19 mouse cellular contexts compared by ENCODE assay signal in genomic region chr7:100364888-100365287, GRCm38 (mm10). TPM values are rescaled to one million over a fixed set of nuclear protein-coding genes. Genes with fewer than 3 reads are reported as not detected.
A peak's percentile ranks its signal among the peaks of the same experiment; 100 is the strongest.
DNase-seq lines count a peak whose midpoint lies in the region; ATAC-seq and TF ChIP-seq lines count a peak whose summit lies in the region.
"Had no signal": no experiment of that assay in that cellular context is flagged by ENCODE, and none has a peak within 500 bp of the region (broad histone marks: within the 10 kb centered on the region; RNA-seq: fewer than 3 reads in every experiment).

No protein-coding gene starts in this region.

- H3K9ac ChIP-seq in lung, embryonic 14.5 days: no peak overlapping the region
- H3K9ac ChIP-seq: hindbrain, embryonic 13.5 days; limb, embryonic 15.5 days; liver, embryonic 15.5 days; midbrain, embryonic 15.5 days; neural tube, embryonic 15.5 days had no signal

- 29% methylated on average over 6 of the region's 6 CpGs for WGBS in lung, embryonic 14.5 days

- 0 out of 2 replicates have a peak, but pooled peaks cover 5% of the 10 kb centered on the region for H3K36me3 ChIP-seq in lung, embryonic 14.5 days (ENCODE audit: insufficient read depth)
- H3K36me3 ChIP-seq: limb, embryonic 15.5 days; liver, embryonic 15.5 days; midbrain, embryonic 15.5 days; neural tube, embryonic 15.5 days had no signal

- H3K4me3 ChIP-seq in gastrocnemius, adult 2 months: no peak overlapping the region
- no peak overlapping the region for H3K4me3 ChIP-seq in lung, embryonic 14.5 days (ENCODE audit: low read depth, low read length)
- H3K4me3 ChIP-seq: heart, adult 2 months; hindbrain, embryonic 13.5 days; limb, embryonic 15.5 days; liver, embryonic 15.5 days; midbrain, embryonic 15.5 days; neural tube, embryonic 15.5 days had no signal

- H3K9me3 ChIP-seq in lung, embryonic 14.5 days (ENCODE audit: low read depth, low read length): no peaks in the 10 kb centered on the region
- H3K9me3 ChIP-seq: hindbrain, embryonic 13.5 days; limb, embryonic 15.5 days; liver, embryonic 15.5 days; midbrain, embryonic 15.5 days; neural tube, embryonic 15.5 days had no signal

- intact Hi-C loops in gastrocnemius, adult 2 months (cut with DNase I): no loop called here

- ATAC-seq in lung, embryonic 14.5 days (ENCODE audit: insufficient read depth): no peak
- peak; percentile 88 for ATAC-seq in common myeloid progenitor, adult 5-6 weeks (replicated peaks; ENCODE audit: low read depth, poor library complexity, severe bottlenecking)
- ATAC-seq in hematopoietic stem cell, adult 5-6 weeks (replicated peaks in 1 of 2; ENCODE audit: insufficient read depth in 1 of 2, low FRiP score in 2 of 2, low TSS enrichment in 1 of 2, low read depth in 1 of 2, poor library complexity in 2 of 2, severe bottlenecking in 2 of 2): peak; percentile 81 to 86
- ATAC-seq: midbrain, embryonic 15.5 days had no signal

- no peak overlapping the region for H3K4me2 ChIP-seq in lung, embryonic 14.5 days
- H3K4me2 ChIP-seq: hindbrain, embryonic 13.5 days; limb, embryonic 15.5 days; liver, embryonic 15.5 days; midbrain, embryonic 15.5 days; neural tube, embryonic 15.5 days had no signal

- peak overlapping the region; percentile 13; the same call in 1 of the 2 replicates for H3K27ac ChIP-seq in gastrocnemius, adult 2 months
- H3K27ac ChIP-seq in lung, embryonic 14.5 days (ENCODE audit: low read depth): no peak overlapping the region
- H3K27ac ChIP-seq: heart, adult 2 months; hindbrain, embryonic 13.5 days; limb, embryonic 15.5 days; liver, embryonic 15.5 days; midbrain, embryonic 15.5 days; neural tube, embryonic 15.5 days had no signal

- no peak for TF ChIP-seq CTCF in gastrocnemius, adult 2 months (IDR thresholded peaks at IDR 0.05)
- TF ChIP-seq CTCF in lung, embryonic 14.5 days (IDR thresholded peaks at IDR 0.05; ENCODE audit: low read depth): no peak

- H3K4me1 ChIP-seq in lung, embryonic 14.5 days (ENCODE audit: insufficient read depth): no peaks in the 10 kb centered on the region

- DNase-seq in gastrocnemius, adult 2 months: no peak
- no peak for DNase-seq in gastrocnemius, postnatal 10 days
- DNase-seq in lung, embryonic 14.5 days: peak; percentile 19
- no peak for DNase-seq in lung, postnatal 25 days (ENCODE audit: low spot score)
- no peak for DNase-seq in adrenal gland, adult 8-10 months
- no peak for DNase-seq in ovary, postnatal 36 days (ENCODE audit: low spot score)
- DNase-seq: cerebellum, adult 8-10 months; gastrocnemius, postnatal 14 days; heart, adult 2 months; kidney, adult 9 months; layer of hippocampus, postnatal 36 days had no signal

- no peaks in the 10 kb centered on the region for H3K27me3 ChIP-seq in lung, embryonic 14.5 days (ENCODE audit: insufficient read depth, low read length)
- H3K27me3 ChIP-seq: CH12.LX; hindbrain, embryonic 13.5 days; limb, embryonic 15.5 days; liver, embryonic 15.5 days; midbrain, embryonic 15.5 days; neural tube, embryonic 15.5 days had no signal

RNA-seq across cellular contexts. Expression of gene C2cd3, which starts 7.1 kb away (rescaled TPM):
- total RNA-seq in gastrocnemius, adult 2 months (2021): 1 to 10 TPM; 4.8 to 7.2 TPM
- total RNA-seq in gastrocnemius, postnatal 10 days (2021): 1 to 10 TPM; 6.3 to 9.2 TPM
- polyA plus RNA-seq in lung, embryonic 14.5 days (2014; fragmentation: Nextera tagmentation; extraction: Ambion mirVana): 29.6 and 31.9 TPM in 2 replicates
- total RNA-seq in common myeloid progenitor, adult 5-6 weeks (2017): 36.2 and 46.9 TPM in 2 replicates
- total RNA-seq in hematopoietic stem cell, adult 5-6 weeks (2017): 35.1 and 36.7 TPM in 2 replicates
- 10 to 100 TPM; 19.7 to 29.1 (median 26.8) TPM for total RNA-seq in adrenal gland, adult 8-10 months (2022)

RNA-seq across cellular contexts. Expression of gene Ppme1, which starts 7.2 kb away (rescaled TPM):
- 10 to 100 TPM; 25.1 to 26.6 TPM for total RNA-seq in gastrocnemius, adult 2 months (2021)
- total RNA-seq in gastrocnemius, postnatal 10 days (2021): 10 to 100 TPM; 32.0 to 40.2 TPM
- polyA plus RNA-seq in lung, embryonic 14.5 days (2014; fragmentation: Nextera tagmentation; extraction: Ambion mirVana): 60.3 and 68.3 TPM in 2 replicates
- total RNA-seq in common myeloid progenitor, adult 5-6 weeks (2017): 25.9 and 29.5 TPM in 2 replicates
- 65.2 and 70.2 TPM in 2 replicates for total RNA-seq in hematopoietic stem cell, adult 5-6 weeks (2017)
- 10 to 100 TPM; 55.4 to 65.8 (median 61.8) TPM for total RNA-seq in adrenal gland, adult 8-10 months (2022)
